Mouse (Mus musculus) WW6 (cell line): ENCODE data around the gene Mlip.
"Not testable (repeated sequence)": the region's sequence is repeated elsewhere in the genome, so short reads cannot be mapped to it uniquely, and the experiment has no call there.

ENCODE experiments used
- DNase-seq: peaks from one replicate; pipeline ENCODE4 v3.0.0-alpha.2; 2013; ENCODE audit warnings: low read depth, low spot score

Mlip gene

GRCm38 (mm10) chr9:77198250-77198649 is 154.5 kb downstream of the Mlip start:
- no peak for DNase-seq

GRCm38 (mm10) chr9:77179486-77179885 is 173.3 kb downstream of the Mlip start:
- no peak for DNase-seq

DNA sequence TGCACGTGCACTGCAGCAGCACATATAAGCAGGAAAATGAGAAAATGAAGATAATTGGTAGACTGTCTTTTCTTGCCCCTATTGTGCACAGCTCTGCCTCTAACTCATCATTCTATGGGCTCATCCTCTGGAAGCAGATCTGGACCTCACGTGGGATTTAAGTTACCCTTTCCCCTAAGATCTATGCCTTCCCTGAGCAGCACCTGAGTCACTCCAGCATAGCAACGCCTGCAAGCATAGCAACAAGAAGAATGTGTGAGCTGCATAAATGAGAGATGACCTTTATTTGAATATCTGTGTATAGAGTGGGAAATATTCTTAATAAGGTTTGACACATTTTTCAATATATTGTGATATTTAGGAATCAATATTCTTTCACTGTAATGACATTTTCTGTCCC is 176.9 kb downstream of the Mlip start:
- DNase-seq, result no peak

DNA sequence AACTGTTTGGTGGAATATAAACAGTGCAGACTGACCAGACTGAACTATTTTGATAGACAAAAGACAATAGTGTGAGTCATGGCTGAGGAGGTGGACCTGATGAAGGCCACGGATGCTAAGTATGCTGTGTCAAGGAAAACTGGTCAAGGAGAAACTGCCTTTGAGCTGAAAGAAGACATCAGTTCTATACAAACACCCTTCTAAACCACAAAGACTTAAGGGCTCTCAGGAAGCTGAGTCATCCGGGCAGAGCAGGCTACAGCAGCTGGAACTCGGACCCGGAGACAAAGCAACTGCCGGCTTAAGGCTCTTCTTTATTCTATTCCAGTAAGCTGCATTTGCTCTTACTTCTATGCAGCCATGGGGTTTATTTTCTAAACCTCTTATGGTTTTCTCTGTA is 180.7 kb downstream of the Mlip start:
- no peak for DNase-seq

DNA sequence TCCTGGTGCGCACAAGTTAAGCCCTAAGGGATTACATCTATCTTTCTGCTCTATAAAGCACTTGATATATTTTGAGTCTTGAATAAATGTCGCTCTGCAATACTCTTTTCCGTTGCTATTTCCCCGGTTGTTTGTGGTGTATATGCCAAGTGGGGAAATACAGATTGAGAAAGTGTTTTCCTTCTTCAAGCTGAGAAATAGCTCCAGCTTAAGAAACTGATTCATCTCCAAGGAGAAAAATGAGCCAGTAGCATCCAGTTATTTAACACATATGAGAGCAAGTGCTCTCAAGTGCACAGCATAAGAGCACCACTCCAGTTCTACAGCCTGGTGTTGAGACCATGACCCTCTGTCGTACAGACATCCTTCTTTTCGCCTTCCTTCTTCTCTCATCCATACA is 186.9 kb downstream of the Mlip start:
- no peak for DNase-seq

- no peak for DNase-seq
These were observed 191.0 kb downstream of the Mlip start for GRCm38 (mm10) chr9:77161764-77162163.

- no peak for DNase-seq
These were observed 192.4 kb downstream of the Mlip start for GRCm38 (mm10) chr9:77160277-77160926.

GRCm38 (mm10) chr9:77148518-77149257 is 204.1 kb downstream of the Mlip start:
- DNase-seq, result no peak

- DNase-seq, result no peak
These were observed 233.0 kb downstream of the Mlip start for GRCm38 (mm10) chr9:77119735-77120134.

- DNase-seq, result no peak
These were observed 255.9 kb downstream of the Mlip start for GRCm38 (mm10) chr9:77096886-77097285.

DNA sequence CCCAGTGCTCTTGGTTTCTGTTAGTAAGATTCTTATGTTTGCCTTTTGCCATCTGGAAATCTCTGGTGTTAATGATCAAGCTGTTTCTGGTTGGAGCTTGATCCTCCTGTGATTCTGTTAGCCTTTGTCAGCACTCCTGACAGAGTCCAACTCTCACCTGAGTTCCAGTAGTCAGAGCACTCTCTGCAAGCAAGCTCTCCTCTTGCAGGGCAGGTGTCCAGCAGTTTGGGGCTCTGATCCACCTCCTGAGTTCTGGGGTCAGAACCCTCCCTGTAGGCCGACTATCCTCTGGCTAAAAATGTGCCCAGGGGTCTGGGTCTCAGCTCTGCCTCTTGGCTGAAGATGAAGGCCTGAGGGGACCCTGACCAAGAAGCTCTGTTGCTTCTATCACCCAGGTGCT is 269.5 kb downstream of the Mlip start:
- not testable (repeated sequence) for DNase-seq

- DNase-seq, result no peak
These were observed 281.1 kb downstream of the Mlip start for GRCm38 (mm10) chr9:77071676-77072075.

DNA sequence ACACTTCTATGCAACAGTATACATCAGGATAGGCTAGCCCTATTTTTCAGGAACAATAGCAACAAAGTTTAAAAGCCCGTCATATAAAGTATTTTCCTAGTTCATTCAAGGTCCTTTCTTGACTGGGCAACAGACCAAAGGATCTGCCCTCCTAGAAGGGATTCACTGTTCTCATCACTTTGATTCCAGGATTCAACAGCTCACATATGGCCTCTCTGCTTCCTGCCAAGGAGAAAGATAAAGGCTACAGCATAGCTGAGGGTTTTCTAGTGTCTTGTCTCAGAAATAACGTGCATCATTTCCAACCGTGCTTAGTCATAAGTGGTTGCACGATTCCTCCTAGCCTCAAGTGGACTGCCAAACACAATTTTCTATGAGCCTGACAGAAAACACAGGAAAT is 296.2 kb downstream of the Mlip start:
- DNase-seq, result no peak

DNA sequence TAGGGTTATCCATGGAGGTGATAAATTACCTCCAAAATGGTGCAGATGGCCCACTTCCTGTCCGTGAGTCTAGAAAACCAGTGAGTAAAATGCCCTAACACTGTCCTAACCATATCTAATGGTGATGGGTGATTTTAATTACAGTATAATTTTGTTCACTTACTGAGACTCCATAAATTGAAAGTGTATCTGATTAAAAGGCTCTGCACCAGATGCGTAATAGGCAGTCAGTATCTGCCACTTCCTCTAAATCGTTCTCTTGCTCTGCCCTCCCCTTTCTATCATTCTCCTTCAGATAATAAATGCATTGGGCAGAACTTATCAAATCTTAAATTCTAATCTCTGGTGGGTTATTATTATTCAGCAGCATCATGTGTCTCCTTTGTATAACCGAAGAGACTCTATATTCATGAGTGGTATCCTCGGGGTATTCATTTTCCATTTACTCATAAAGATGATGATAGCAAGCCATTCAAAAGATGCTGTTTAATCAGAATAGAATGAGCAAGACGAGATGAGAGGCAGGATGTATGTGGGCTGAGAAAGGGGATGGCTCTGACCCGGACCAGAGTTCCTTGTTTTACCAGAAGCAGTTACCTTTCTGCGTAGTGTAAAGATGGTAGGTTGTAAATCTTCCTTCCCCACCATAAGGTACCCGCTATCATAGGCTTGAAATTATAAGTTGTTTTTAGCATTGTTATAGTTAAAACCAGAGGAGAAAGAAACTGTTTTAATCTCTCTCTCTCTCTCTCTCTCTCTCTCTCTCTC is 298.2 kb downstream of the Mlip start:
- DNase-seq, result no peak
